11 mouse cellular contexts compared by ENCODE assay signal in genomic region chr5:148302968-148303367, GRCm38 (mm10).
A peak's percentile ranks its signal among the peaks of the same experiment; 100 is the strongest.
DNase-seq lines count a peak whose midpoint lies in the region; ATAC-seq and TF ChIP-seq lines count a peak whose summit lies in the region.
"Had no signal": no experiment of that assay in that cellular context is flagged by ENCODE, and none has a peak within 500 bp of the region (broad histone marks: within the 10 kb centered on the region; RNA-seq: fewer than 3 reads in every experiment).

No protein-coding gene starts in this region.

- no peaks in the 10 kb centered on the region for H3K9me3 ChIP-seq in hindbrain, embryonic 10.5 days
- no peaks in the 10 kb centered on the region for H3K9me3 ChIP-seq in hindbrain, embryonic 14.5 days (ENCODE audit: control insufficient read depth, low read length)
- H3K9me3 ChIP-seq in midbrain, embryonic 10.5 days (replicated peaks), result no peaks in the 10 kb centered on the region; the same call in 1 of the 2 replicates
- H3K9me3 ChIP-seq in midbrain, embryonic 16.5 days (replicated peaks; ENCODE audit: control insufficient read depth, low read length, poor library complexity, severe bottlenecking), result no peaks in the 10 kb centered on the region
- H3K9me3 ChIP-seq in liver, embryonic 14.5 days (ENCODE audit: control insufficient read depth, low read length), result no peaks in the 10 kb centered on the region
- H3K9me3 ChIP-seq: hindbrain, embryonic 15.5 days had no signal

- DNase-seq in hindbrain, embryonic 10.5 days (ENCODE audit: low spot score), result no peak
- no peak for DNase-seq in hindbrain, embryonic 14.5 days (ENCODE audit: low spot score)
- DNase-seq in midbrain, embryonic 10.5 days (ENCODE audit: low spot score), result no peak
- DNase-seq in MN1 (ENCODE audit: low spot score), result peak; percentile 90
- no peak for DNase-seq in liver, embryonic 14.5 days (ENCODE audit: low read depth in 3 of 3, low spot score in 3 of 3)
- no peak for DNase-seq in layer of hippocampus, adult 8-10 months (ENCODE audit: low spot score in 2 of 2)
- DNase-seq in layer of hippocampus, adult 2 months (ENCODE audit: low spot score in 2 of 2), result no peak
- DNase-seq: heart, adult 2 months; kidney, postnatal 4 days had no signal

- WGBS in hindbrain, embryonic 10.5 days, result 82% methylated on average over 11 of the region's 11 CpGs
- 81% methylated on average over 11 of the region's 11 CpGs for WGBS in hindbrain, embryonic 14.5 days
- 85% methylated on average over 11 of the region's 11 CpGs for WGBS in midbrain, embryonic 10.5 days
- WGBS in midbrain, embryonic 16.5 days, result 77% methylated on average over 11 of the region's 11 CpGs
- 65% methylated on average over 11 of the region's 11 CpGs for WGBS in liver, embryonic 14.5 days (ENCODE audit: insufficient replicate concordance)

- peak overlapping the region; percentile 12 for H3K4me3 ChIP-seq in hindbrain, embryonic 10.5 days
- H3K4me3 ChIP-seq in hindbrain, embryonic 14.5 days (replicated peaks; ENCODE audit: low read length), result no peak overlapping the region
- peak overlapping the region; percentile 5; the same call in 1 of the 2 replicates for H3K4me3 ChIP-seq in midbrain, embryonic 10.5 days
- H3K4me3 ChIP-seq in midbrain, embryonic 16.5 days (ENCODE audit: low read depth, low read length), result no peak overlapping the region
- H3K4me3 ChIP-seq in liver, embryonic 14.5 days (ENCODE audit: insufficient read depth in 1 of 2, low read depth in 2 of 2, low read length in 2 of 2), result peak overlapping the region; percentile 10 to 41; a peak in 2 of 4 replicates
- H3K4me3 ChIP-seq in layer of hippocampus, adult 2 months, result no peak overlapping the region
- H3K4me3 ChIP-seq: heart, adult 2 months; hindbrain, embryonic 15.5 days had no signal

- H3K36me3 ChIP-seq in hindbrain, embryonic 10.5 days, result no peaks in the 10 kb centered on the region
- H3K36me3 ChIP-seq in hindbrain, embryonic 14.5 days (replicated peaks; ENCODE audit: control insufficient read depth, insufficient read depth), result peaks cover 37% of the 10 kb centered on the region
- H3K36me3 ChIP-seq in midbrain, embryonic 10.5 days, result no peaks in the 10 kb centered on the region
- peaks cover 30% of the 10 kb centered on the region for H3K36me3 ChIP-seq in midbrain, embryonic 16.5 days (ENCODE audit: control insufficient read depth, insufficient read depth, low read length)
- no peaks in the 10 kb centered on the region for H3K36me3 ChIP-seq in liver, embryonic 14.5 days (replicated peaks; ENCODE audit: control insufficient read depth, insufficient read depth, low read depth)

- H3K4me2 ChIP-seq in hindbrain, embryonic 14.5 days (replicated peaks), result no peak overlapping the region
- H3K4me2 ChIP-seq in midbrain, embryonic 16.5 days (ENCODE audit: low read length), result no peak overlapping the region
- no peak overlapping the region for H3K4me2 ChIP-seq in liver, embryonic 14.5 days (ENCODE audit: low read depth)
- H3K4me2 ChIP-seq: hindbrain, embryonic 15.5 days had no signal

- no peak for TF ChIP-seq CTCF in liver, embryonic 14.5 days (IDR thresholded peaks at IDR 0.05; ENCODE audit: low read depth)
- TF ChIP-seq CTCF in layer of hippocampus, adult 2 months (conservative IDR thresholded peaks at IDR 0.05), result no peak

- ATAC-seq in hindbrain, embryonic 14.5 days (ENCODE audit: low FRiP score), result no peak
- ATAC-seq in midbrain, embryonic 16.5 days, result no peak
- ATAC-seq in liver, embryonic 14.5 days (ENCODE audit: insufficient read depth), result no peak

- H3K9ac ChIP-seq in hindbrain, embryonic 14.5 days, result no peak overlapping the region
- H3K9ac ChIP-seq in midbrain, embryonic 16.5 days (ENCODE audit: low read depth, low read length), result no peak overlapping the region
- H3K9ac ChIP-seq in liver, embryonic 14.5 days (replicated peaks), result no peak overlapping the region
- H3K9ac ChIP-seq: hindbrain, embryonic 15.5 days had no signal

- H3K4me1 ChIP-seq in hindbrain, embryonic 10.5 days (replicated peaks), result no peaks in the 10 kb centered on the region
- no peaks in the 10 kb centered on the region for H3K4me1 ChIP-seq in hindbrain, embryonic 14.5 days (replicated peaks; ENCODE audit: control insufficient read depth, insufficient read depth, low read length)
- H3K4me1 ChIP-seq in midbrain, embryonic 10.5 days, result no peaks in the 10 kb centered on the region
- H3K4me1 ChIP-seq in midbrain, embryonic 16.5 days (ENCODE audit: control insufficient read depth, insufficient read depth, low read length), result no peaks in the 10 kb centered on the region
- no peaks in the 10 kb centered on the region for H3K4me1 ChIP-seq in liver, embryonic 14.5 days (replicated peaks; ENCODE audit: control insufficient read depth in 2 of 2, insufficient read depth in 2 of 2, low read length in 1 of 2)
- H3K4me1 ChIP-seq: hindbrain, embryonic 15.5 days had no signal

- H3K27ac ChIP-seq in hindbrain, embryonic 10.5 days, result no peak overlapping the region
- no peak overlapping the region for H3K27ac ChIP-seq in hindbrain, embryonic 14.5 days
- H3K27ac ChIP-seq in midbrain, embryonic 10.5 days (replicated peaks), result no peak overlapping the region
- H3K27ac ChIP-seq in midbrain, embryonic 16.5 days (ENCODE audit: low read length), result no peak overlapping the region
- no peak overlapping the region for H3K27ac ChIP-seq in liver, embryonic 14.5 days
- no peak overlapping the region for H3K27ac ChIP-seq in layer of hippocampus, adult 2 months
- H3K27ac ChIP-seq: heart, adult 2 months; hindbrain, embryonic 15.5 days had no signal

- H3K27me3 ChIP-seq in hindbrain, embryonic 10.5 days (ENCODE audit: insufficient read depth, poor library complexity, severe bottlenecking), result no peaks in the 10 kb centered on the region
- H3K27me3 ChIP-seq in hindbrain, embryonic 14.5 days (ENCODE audit: control insufficient read depth, insufficient read depth, low read length), result no peaks in the 10 kb centered on the region
- no peaks in the 10 kb centered on the region for H3K27me3 ChIP-seq in midbrain, embryonic 10.5 days (ENCODE audit: low read depth, poor library complexity, severe bottlenecking)
- H3K27me3 ChIP-seq in midbrain, embryonic 16.5 days (ENCODE audit: control insufficient read depth, insufficient read depth, low read depth, low read length), result no peaks in the 10 kb centered on the region
- no peaks in the 10 kb centered on the region for H3K27me3 ChIP-seq in liver, embryonic 14.5 days (ENCODE audit: control insufficient read depth, insufficient read depth, low read length)
- H3K27me3 ChIP-seq: hindbrain, embryonic 15.5 days had no signal

- no peak for TF ChIP-seq EP300 in liver, embryonic 14.5 days (IDR thresholded peaks at IDR 0.05; ENCODE audit: low read depth)

Comparison
In these comparisons a context has a peak if more than half of its experiments do, and no peak if none do; other contexts are left out.
1. H3K4me3 ChIP-seq: peak in hindbrain, embryonic 10.5 days (single experiment), midbrain, embryonic 10.5 days (single experiment) and liver, embryonic 14.5 days (2 of 2); none in hindbrain, embryonic 14.5 days (single experiment), midbrain, embryonic 16.5 days (single experiment) and layer of hippocampus, adult 2 months (single experiment).